Mouse (Mus musculus) left cerebral cortex, adult 8-10 months (tissue): ENCODE results near the gene AI597479. TPM values are rescaled to one million over a fixed set of nuclear protein-coding genes. Genes with fewer than 3 reads are reported as not detected.

ENCODE experiments used
- DNase-seq, 2 experiments: peaks; one replicate each; pipeline ENCODE4 v3.0.0; 2022; ENCODE audit warnings: low spot score in 2 of 2
- total RNA-seq, 4 experiments: library from RNA; stranded (reverse); gene quantifications; 2 replicates each; pipeline ENCODE4 v1.2.4; 2022

AI597479 gene
- total RNA-seq, 4 experiments from 2014 or later: 23.4 to 28.0 (median 25.3) TPM

GRCm38 (mm10) chr1:43159429-43159828, 60.9 kb downstream of the AI597479 start:
- DNase-seq: no peak

GRCm38 (mm10) chr1:43162394-43162793, 63.9 kb downstream of the AI597479 start:
- no peak for DNase-seq

- DNase-seq: no peak
Measured at GRCm38 (mm10) chr1:43163084-43163466, 64.6 kb downstream of the AI597479 start.

GRCm38 (mm10) chr1:43163467-43164418, 65.2 kb downstream of the AI597479 start:
- DNase-seq: peak; percentile 57 to 74

GRCm38 (mm10) chr1:43164582-43164981, 66.1 kb downstream of the AI597479 start:
- DNase-seq: no peak

Other genes with a start within 250 kb of the AI597479 start
- 10 to 100 TPM; 41.0 to 43.5 (median 41.5) TPM for gene Mrps9, start 247.5 kb upstream of the AI597479 start, total RNA-seq
- gene Gpr45, start 145.8 kb upstream of the AI597479 start, total RNA-seq: 10 to 100 TPM; 13.8 to 17.9 (median 16.9) TPM
- gene Tgfbrap1, start 73 bp upstream of the AI597479 start, total RNA-seq: 10 to 100 TPM; 38.5 to 44.9 (median 42.7) TPM
- gene Fhl2, start 98.3 kb downstream of the AI597479 start, total RNA-seq: 10 to 100 TPM; 51.8 to 54.6 (median 52.9) TPM